Mouse (Mus musculus): ENCODE measurements around the gene Ccdc154. TPM values are rescaled to one million over a fixed set of nuclear protein-coding genes. Genes with fewer than 3 reads are reported as not detected.

The Ccdc154 gene
- polyA plus RNA-seq, 1 experiment, result not detected

- no peak within 1 kb of the TSS for H3K4me3 ChIP-seq (replicated peaks)
- H3K36me3 ChIP-seq (replicated peaks; ENCODE audit: low read length), result no peaks in the 10 kb centered on the region
- peaks cover 83% of the 10 kb centered on the region for H3K27me3 ChIP-seq (replicated peaks)
- H3K9me3 ChIP-seq, result no peaks in the 10 kb centered on the region
- TF ChIP-seq FLI1 (IDR thresholded peaks at IDR 0.05; ENCODE audit: low read length) (no peak), GATA1 (IDR thresholded peaks at IDR 0.05; ENCODE audit: borderline replicate concordance, low read length) (no peak)
- H3K4me1 ChIP-seq, result peaks cover 4% of the 10 kb centered on the region; the same call in 1 of the 2 replicates
These were observed 13.2 kb downstream of the Ccdc154 start, which contains the start of gene Gm38655 for GRCm38 (mm10) chr17:25175411-25175810. Gene Gm38655, minus strand, starts transcription at chr17:25175471.

GRCm38 (mm10) chr17:25183232-25183631 is 21.0 kb downstream of the Ccdc154 start:
- H3K4me1 ChIP-seq, result peaks cover 55% of the 10 kb centered on the region
- peak overlapping the region; percentile 93 for H3K4me3 ChIP-seq (replicated peaks)
- no peaks in the 10 kb centered on the region for H3K36me3 ChIP-seq (replicated peaks; ENCODE audit: low read length)
- H3K9me3 ChIP-seq, result no peaks in the 10 kb centered on the region
- TF ChIP-seq GATA1 (IDR thresholded peaks at IDR 0.05; ENCODE audit: borderline replicate concordance, low read length) (no peak), FLI1 (IDR thresholded peaks at IDR 0.05; ENCODE audit: low read length) (no peak)
- peaks cover 20% of the 10 kb centered on the region for H3K27me3 ChIP-seq (replicated peaks)

DNA sequence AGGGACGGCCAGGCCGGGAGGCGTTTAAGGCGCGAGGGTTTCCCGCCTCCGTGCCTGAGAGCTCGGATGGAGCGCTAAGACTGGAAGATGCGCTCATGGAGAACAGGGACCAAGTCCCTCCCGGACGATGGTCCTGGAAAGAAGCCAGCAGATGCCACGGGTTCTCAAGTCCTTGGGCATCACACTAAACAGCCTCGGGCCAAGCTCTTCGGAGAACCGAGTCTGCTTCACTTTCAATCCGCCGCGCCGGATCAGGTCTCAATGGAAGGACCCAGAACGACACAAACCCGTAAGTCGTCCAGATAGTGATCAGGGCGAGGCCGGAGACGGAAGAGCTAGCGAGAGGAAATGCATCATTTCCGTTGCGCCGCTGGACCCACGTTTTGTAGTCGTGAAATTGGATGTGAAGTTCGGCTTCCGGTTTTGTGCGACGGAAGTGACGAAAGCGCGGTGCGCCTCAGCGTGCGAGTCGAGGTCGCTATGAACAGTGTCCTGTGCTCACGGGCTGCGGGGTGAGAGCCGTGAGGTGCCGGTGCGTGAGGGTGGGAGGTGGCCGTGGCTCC is 21.9 kb downstream of the Ccdc154 start, which contains the start of gene BC003965:
Gene BC003965, plus strand, starts transcription at position 426 of the 563 bp plus-strand sequence.
- H3K36me3 ChIP-seq (replicated peaks; ENCODE audit: low read length), result no peaks in the 10 kb centered on the region
- TF ChIP-seq FLI1 (IDR thresholded peaks at IDR 0.05; ENCODE audit: low read length) (peak; percentile 100), GATA1 (IDR thresholded peaks at IDR 0.05; ENCODE audit: borderline replicate concordance, low read length) (peak; percentile 89)
- no peaks in the 10 kb centered on the region for H3K9me3 ChIP-seq
- peaks cover 56% of the 10 kb centered on the region for H3K4me1 ChIP-seq
- H3K27me3 ChIP-seq (replicated peaks), result peaks cover 12% of the 10 kb centered on the region
- peak within 1 kb of the TSS; percentile 93 for H3K4me3 ChIP-seq (replicated peaks)

GRCm38 (mm10) chr17:25184961-25185360 is 22.7 kb downstream of the Ccdc154 start:
- H3K27me3 ChIP-seq (replicated peaks), result peaks cover 8% of the 10 kb centered on the region
- peak overlapping the region; percentile 93 for H3K4me3 ChIP-seq (replicated peaks)
- TF ChIP-seq GATA1 (IDR thresholded peaks at IDR 0.05; ENCODE audit: borderline replicate concordance, low read length) (no peak), FLI1 (IDR thresholded peaks at IDR 0.05; ENCODE audit: low read length) (no peak)
- H3K4me1 ChIP-seq, result peaks cover 63% of the 10 kb centered on the region
- H3K9me3 ChIP-seq, result no peaks in the 10 kb centered on the region
- no peaks in the 10 kb centered on the region for H3K36me3 ChIP-seq (replicated peaks; ENCODE audit: low read length)

DNA sequence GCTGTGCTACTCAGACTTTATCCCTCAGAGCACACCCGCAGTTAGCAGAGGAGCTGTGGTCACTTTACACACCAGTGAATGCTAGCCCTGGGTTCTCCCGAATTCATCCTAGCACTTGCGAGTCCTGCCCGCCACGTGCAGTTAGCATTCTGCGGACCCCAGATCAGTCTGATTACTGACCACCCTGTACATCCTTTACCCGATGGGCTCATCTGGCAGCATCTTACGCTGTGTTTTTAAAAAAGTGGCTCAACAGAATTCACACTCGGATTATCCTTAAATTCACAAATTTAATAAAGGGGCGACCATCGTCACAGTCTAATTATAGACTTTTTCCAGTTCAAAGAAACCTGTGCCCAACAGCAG is 25.5 kb downstream of the Ccdc154 start:
- no peaks in the 10 kb centered on the region for H3K9me3 ChIP-seq
- H3K36me3 ChIP-seq (replicated peaks; ENCODE audit: low read length), result peaks cover 25% of the 10 kb centered on the region
- no peaks in the 10 kb centered on the region for H3K27me3 ChIP-seq (replicated peaks)
- H3K4me1 ChIP-seq, result peaks cover 84% of the 10 kb centered on the region
- H3K4me3 ChIP-seq (replicated peaks), result peak overlapping the region; percentile 97
- TF ChIP-seq GATA1 (IDR thresholded peaks at IDR 0.05; ENCODE audit: borderline replicate concordance, low read length), result no peak
- no peak for TF ChIP-seq FLI1 (IDR thresholded peaks at IDR 0.05; ENCODE audit: low read length)

GRCm38 (mm10) chr17:25188150-25189031 is 26.1 kb downstream of the Ccdc154 start, which contains the start of gene Unkl:
Gene Unkl, plus strand, starts transcription at chr17:25188397.
- TF ChIP-seq GATA1 (IDR thresholded peaks at IDR 0.05; ENCODE audit: borderline replicate concordance, low read length), result no peak
- H3K27me3 ChIP-seq (replicated peaks), result no peaks in the 10 kb centered on the region
- H3K36me3 ChIP-seq (replicated peaks; ENCODE audit: low read length), result peaks cover 31% of the 10 kb centered on the region
- H3K4me1 ChIP-seq, result peaks cover 84% of the 10 kb centered on the region
- H3K9me3 ChIP-seq, result no peaks in the 10 kb centered on the region
- H3K4me3 ChIP-seq (replicated peaks), result peak within 1 kb of the TSS; percentile 97

DNA sequence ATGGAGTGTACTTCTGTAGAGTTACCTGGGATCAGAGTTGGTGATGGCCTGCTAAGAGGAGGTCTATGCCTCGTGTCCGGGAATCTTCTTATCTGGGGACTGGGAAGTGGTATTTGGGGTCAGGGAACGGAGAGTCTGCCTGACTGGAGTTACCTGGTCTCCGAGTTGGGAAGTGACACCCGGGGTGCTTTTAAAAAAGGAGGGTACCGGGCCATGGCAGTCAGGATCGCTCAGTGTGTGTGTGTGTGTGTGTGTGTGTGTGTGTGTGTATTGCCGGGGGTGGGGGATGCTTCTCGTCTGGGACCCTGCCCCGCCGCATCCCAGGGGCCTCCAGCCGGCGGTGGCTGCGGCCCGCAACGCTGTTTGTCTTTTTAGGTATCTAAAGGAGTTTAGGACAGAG is 26.8 kb downstream of the Ccdc154 start:
- H3K27me3 ChIP-seq (replicated peaks), result no peaks in the 10 kb centered on the region
- TF ChIP-seq GATA1 (IDR thresholded peaks at IDR 0.05; ENCODE audit: borderline replicate concordance, low read length) (no peak), FLI1 (IDR thresholded peaks at IDR 0.05; ENCODE audit: low read length) (no peak)
- H3K4me3 ChIP-seq (replicated peaks), result peak overlapping the region; percentile 97
- H3K9me3 ChIP-seq, result no peaks in the 10 kb centered on the region
- H3K4me1 ChIP-seq, result peaks cover 84% of the 10 kb centered on the region
- peaks cover 38% of the 10 kb centered on the region for H3K36me3 ChIP-seq (replicated peaks; ENCODE audit: low read length)

DNA sequence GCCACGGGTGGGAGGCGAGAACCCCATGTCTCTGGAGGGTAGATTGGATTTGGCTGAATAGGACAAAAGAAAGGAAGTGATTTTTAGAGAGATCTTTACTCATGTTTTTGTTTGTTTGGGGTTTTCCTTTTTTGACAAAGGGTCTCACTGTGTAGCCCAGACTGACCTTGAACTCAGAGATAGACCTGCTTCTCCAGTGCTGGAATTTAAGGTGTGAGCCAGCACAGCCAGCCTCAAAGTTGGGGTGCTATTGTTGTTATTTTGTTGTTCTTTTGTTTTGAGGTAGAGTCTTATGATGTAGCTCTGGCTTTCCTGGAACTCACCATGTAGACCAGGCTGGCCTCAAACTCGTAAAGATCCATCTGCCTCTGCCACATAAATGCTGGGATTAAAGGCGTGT is 40.1 kb downstream of the Ccdc154 start:
- no peaks in the 10 kb centered on the region for H3K27me3 ChIP-seq (replicated peaks)
- H3K4me1 ChIP-seq, result peaks cover 36% of the 10 kb centered on the region
- H3K36me3 ChIP-seq (replicated peaks; ENCODE audit: low read length), result peaks cover 88% of the 10 kb centered on the region
- H3K4me3 ChIP-seq (replicated peaks), result no peak overlapping the region
- TF ChIP-seq GATA1 (IDR thresholded peaks at IDR 0.05; ENCODE audit: borderline replicate concordance, low read length) (no peak), FLI1 (IDR thresholded peaks at IDR 0.05; ENCODE audit: low read length) (no peak)
- no peaks in the 10 kb centered on the region for H3K9me3 ChIP-seq

- TF ChIP-seq FLI1 (IDR thresholded peaks at IDR 0.05; ENCODE audit: low read length) (no peak), GATA1 (IDR thresholded peaks at IDR 0.05; ENCODE audit: borderline replicate concordance, low read length) (no peak)
- H3K36me3 ChIP-seq (replicated peaks; ENCODE audit: low read length), result peaks cover 99% of the 10 kb centered on the region
- no peak overlapping the region for H3K4me3 ChIP-seq (replicated peaks)
- H3K9me3 ChIP-seq, result no peaks in the 10 kb centered on the region
- H3K4me1 ChIP-seq, result peaks cover 20% of the 10 kb centered on the region
- H3K27me3 ChIP-seq (replicated peaks), result no peaks in the 10 kb centered on the region
These were observed 47.7 kb downstream of the Ccdc154 start for GRCm38 (mm10) chr17:25210006-25210405.

Measured in megakaryocyte, embryonic 14.5 days (primary cell).